Mouse (Mus musculus) brain, embryonic 14.5 days (tissue): ENCODE data around the gene Arhgef15. TPM values are rescaled to one million over a fixed set of nuclear protein-coding genes. Genes with fewer than 3 reads are reported as not detected.
A peak's percentile ranks its signal among the peaks of the same experiment; 100 is the strongest.
"Not testable (repeated sequence)": the region's sequence is repeated elsewhere in the genome, so short reads cannot be mapped to it uniquely, and the experiment has no call there.

Experiments used
- DNase-seq: peaks from one replicate; pipeline ENCODE4 v3.0.0-alpha.2; 2011; ENCODE audit warnings: low read depth
- CTCF ChIP-seq: fragments of 200-500 bp; IDR thresholded peaks from 2 replicates; pipeline ENCODE4 v1.5.1; 2012; ENCODE audit warnings: inconsistent platforms, mild to moderate bottlenecking, moderate library complexity, borderline replicate concordance; ENCODE audit not compliant: insufficient read depth, insufficient read length; ENCODE audit errors: extremely low read depth
- POLR2A ChIP-seq: fragments of 200-500 bp; IDR thresholded peaks from 2 replicates; pipeline ENCODE4 v1.6.1; 2012; ENCODE audit warnings: mild to moderate bottlenecking, inconsistent platforms, borderline replicate concordance; ENCODE audit not compliant: poor library complexity, insufficient read depth, insufficient read length, severe bottlenecking; ENCODE audit errors: extremely low read depth
- polyA plus RNA-seq: library from polyadenylated mRNA; depleted of rRNA; stranded (reverse); fragments of >200 nt; gene quantifications from 2 replicates; pipeline ENCODE4 v1.2.3, GENCODE M21; 2012; rRNA removed

Arhgef15 gene
- 38.6 and 40.1 TPM in 2 replicates for polyA plus RNA-seq

DNA sequence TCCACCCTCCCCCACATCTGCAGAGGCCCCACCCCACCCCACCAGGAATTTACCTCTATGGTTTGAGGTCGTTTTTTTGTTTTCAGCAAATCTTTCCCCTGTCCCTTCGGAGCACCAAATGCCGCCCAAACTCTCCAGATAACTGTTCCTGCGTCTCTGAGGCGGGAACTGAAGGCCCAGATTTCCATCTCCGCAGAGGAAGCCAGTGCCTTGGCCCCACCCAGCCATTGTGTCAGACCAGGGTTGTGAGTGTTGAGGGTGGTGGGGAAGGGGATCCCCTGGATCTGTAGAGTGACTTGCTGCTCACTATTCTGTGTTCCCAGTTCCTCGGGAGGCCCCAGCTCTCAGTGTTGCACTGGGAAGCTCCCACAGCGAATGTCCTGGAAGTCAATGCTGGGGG lies at the start of gene Arhgef15:
Arhgef15 (minus strand) TSS at position 173 of the 400 bp plus-strand sequence.
- DNase-seq: no peak
- TF ChIP-seq CTCF (no peak), POLR2A (no peak)

DNA sequence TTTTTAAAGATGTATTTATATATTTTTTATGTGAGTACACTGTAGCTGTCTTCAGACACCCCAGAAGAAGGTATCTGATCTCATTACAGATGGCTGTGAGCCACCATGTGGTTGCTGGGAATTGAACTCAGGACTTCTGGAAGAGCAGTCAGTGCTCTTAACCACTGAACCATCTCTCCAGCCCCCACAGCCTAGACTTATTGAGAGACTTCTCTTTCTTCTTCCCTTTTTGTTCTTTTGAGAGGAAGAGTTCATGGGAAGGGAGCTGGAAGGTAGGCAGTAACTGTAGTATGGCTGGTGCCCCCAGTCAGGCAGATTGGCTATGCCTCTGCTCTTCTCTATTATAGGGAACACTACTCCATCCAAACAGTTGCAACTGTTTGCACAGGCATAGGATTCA lies 49.3 kb upstream of the Arhgef15 start:
- not testable (repeated sequence) for DNase-seq

DNA sequence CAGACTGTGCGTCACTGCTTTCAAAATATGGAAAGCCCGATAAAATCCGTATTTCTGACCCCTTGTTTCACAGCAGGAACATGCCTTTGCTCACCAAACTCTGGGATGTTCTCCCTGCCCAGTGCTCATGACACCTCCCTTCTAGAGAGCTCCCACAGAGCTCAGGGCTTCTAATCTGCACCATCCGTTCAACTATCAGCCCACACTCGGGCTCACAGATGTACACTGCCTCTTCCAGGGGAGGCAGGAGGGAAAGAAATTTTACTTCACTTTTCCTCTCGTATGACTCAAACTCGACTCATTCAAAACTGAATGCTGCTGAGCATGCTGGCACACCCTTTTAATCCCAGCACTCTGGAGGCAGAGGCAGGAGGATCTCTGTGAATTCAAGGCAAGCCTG lies 47.9 kb upstream of the Arhgef15 start:
- no peak for TF ChIP-seq POLR2A
- TF ChIP-seq CTCF: no peak
- no peak for DNase-seq

DNA sequence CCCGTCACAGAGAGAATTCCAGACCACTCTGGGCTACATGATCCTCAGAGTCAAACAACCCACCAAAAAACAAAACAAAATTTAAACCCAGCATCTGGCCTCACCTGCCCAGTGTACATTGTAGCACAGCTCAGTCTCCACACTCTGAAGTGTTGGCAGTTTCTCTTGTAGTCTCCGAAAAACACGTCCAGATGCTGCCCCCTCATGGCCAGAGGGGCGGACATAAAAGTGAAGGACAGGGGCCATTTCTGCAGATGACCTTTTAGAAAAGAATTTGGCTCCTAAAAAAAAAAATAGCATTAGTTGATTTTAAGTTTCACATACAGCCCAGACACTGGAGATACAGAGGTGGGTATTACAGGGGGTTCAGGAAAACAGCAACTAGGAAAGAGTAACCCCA lies 46.3 kb upstream of the Arhgef15 start:
- no peak for TF ChIP-seq POLR2A
- peak; percentile 27; the same call in 1 of the 2 replicates for TF ChIP-seq CTCF
- no peak for DNase-seq

DNA sequence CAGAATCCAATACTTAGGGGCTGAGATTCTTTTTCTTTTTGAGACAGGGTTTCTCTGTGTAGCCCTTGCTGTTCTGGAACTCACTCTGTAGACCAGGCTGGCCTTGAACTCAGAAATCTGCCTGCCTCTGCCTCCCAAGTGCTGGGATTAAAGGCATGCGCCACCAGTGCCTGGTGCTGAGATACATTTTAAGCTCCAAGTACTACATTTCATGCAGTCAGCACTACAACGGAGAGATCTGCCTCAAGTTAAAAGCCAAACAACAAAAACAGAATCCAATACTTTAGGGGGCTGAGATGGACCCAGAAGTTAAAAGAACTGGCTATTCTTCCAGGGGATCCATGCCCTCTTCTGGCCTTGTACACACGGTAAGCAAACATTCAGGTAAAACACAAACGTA lies 45.5 kb upstream of the Arhgef15 start:
- DNase-seq: not testable (repeated sequence)

DNA sequence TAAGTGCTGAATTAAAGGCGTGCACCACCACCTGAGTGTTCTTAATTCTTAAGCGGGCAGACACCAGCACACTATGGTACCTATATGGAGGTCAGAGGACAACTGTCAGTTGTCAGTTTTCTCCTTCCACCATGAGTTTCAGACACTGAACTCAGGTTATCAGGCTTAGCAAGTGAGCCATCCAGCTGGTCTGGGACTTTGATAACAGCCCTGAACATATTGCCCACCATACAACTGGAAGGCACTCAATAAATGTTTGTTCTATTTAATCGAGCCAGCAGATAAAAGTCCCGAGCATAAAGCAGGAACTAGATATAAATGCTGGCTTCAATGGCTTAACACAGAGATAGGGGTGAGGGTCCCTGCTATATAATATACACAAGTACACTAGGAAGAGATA lies 39.8 kb upstream of the Arhgef15 start:
- no peak for TF ChIP-seq POLR2A
- no peak for TF ChIP-seq CTCF
- DNase-seq: no peak

DNA sequence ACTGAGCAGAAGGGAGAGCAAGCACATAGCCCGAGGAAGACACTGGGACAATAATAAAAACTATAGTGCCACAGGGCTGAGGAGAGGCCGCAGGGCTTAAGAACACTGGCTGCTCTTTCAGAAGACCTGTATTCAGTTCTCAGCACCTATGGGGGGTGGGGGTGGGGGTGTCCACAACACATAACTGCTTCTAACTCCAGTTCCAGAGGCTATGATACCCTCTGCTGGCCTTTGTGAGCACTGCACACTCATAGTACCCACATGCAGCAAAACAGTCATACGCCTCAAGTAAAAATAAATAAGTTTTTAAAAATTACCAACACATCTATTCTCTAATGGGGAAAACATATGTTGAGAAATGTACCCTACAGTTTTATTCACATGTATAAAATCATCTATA lies 37.1 kb upstream of the Arhgef15 start:
- TF ChIP-seq POLR2A: no peak
- no peak for TF ChIP-seq CTCF
- DNase-seq: no peak

DNA sequence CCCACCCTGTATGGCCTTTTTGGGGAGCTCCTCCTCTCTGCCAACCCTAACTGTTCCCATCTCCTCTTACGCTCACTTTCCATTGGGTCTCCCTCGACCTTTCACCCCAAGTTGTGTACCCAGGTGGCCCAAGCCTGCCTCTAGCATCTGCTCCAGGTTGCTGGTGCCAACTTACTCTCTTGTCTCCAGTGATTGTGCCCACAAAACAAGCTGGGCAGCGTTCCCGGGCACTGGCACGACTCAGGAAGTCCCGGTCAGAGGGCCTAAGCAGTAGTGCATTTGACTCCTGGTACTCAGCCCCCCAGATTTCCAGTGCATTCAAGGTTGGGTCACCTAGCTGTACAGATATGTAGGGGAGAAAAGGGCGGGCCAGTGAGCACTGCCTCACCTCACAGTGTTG lies 35.8 kb upstream of the Arhgef15 start:
- TF ChIP-seq POLR2A (no peak), CTCF (no peak)
- no peak for DNase-seq

DNA sequence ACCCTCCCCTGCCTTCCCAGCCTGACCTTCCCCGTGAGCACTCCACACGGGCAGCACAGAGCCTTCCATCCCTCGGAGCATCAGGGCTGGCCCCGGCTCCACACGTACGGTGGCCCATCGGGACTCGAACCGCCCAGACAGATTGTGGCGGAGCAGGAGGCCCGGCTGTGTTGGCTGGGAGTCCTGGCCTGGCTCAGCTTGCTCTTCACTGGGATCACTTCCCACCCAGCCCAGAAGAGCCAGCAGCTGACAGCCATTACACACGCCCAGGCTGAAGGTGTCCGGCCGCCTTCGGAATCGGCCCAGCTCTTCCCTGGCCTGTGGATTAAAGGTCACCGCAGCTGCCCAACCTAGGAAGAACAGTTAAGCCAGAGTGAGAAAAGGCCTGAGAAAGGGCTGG lies 31.1 kb upstream of the Arhgef15 start:
- no peak for DNase-seq

DNA sequence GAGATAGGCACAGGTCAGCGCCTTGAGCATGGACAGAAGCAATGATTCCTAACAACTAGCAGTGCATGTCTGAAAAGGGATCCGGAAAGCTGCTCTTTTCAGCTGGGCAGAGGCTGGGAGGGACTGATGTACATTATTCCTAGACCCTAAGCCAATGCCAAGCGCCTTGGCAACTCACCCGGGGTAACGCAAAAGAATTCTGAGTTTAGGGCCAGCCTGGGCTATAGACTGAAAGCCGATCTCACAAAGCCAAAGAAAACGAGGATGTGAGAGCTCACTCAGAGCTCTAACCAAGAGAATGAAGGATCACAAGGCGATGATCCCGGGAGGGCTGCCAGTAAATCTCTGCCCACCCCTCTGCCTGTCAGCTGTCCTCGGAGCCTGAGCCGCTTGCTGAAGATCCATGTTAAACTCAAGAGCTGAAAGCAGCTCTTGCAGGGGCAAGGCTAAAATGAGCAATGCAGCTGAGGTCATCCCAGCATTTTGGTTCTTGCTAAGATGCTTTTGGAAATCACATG lies 30.1 kb upstream of the Arhgef15 start:
- DNase-seq: peak; percentile 21

More for the DNA sequence above, 31.1 kb upstream of the Arhgef15 start:
- no peak for TF ChIP-seq CTCF
- no peak for TF ChIP-seq POLR2A

DNA sequence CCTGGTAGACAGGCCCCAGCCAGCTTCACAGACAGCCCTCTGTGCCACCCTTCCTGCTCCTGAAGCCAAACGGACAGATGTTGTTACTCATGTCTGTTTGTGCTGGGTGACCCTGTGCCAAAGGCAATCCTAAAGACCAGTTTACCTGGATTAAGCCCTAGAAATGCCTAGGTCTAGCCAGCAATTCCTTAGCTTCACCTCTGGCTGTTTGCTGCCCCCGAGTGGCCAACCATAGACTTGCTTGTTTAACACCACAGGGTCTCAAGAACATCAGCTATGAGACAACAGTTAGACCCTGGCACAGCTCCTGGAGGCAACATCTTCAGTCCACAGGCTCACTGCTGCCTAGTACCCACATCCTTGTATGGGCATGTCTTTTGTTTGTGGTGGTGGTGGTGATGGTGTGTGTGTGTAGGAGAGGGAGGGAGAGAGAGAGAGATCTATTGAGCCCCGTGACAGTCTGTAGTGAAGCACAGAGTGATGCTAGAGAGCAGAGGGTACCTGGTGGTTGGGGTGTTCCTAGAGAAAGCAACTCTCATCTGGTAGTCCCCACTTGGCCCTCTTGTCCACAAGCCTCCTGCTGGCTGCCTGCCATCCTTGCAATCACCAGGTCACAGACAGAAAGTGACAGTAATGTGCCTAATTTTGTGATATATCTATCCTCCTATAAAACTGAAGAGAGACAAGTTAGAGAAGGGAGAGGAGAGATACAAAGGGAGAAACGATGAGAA lies 25.5 kb upstream of the Arhgef15 start:
- TF ChIP-seq POLR2A (no peak), CTCF (peak; percentile 73; the same call in 1 of the 2 replicates)

More for the DNA sequence above, 30.1 kb upstream of the Arhgef15 start:
- no peak for TF ChIP-seq CTCF
- TF ChIP-seq POLR2A: no peak

DNA sequence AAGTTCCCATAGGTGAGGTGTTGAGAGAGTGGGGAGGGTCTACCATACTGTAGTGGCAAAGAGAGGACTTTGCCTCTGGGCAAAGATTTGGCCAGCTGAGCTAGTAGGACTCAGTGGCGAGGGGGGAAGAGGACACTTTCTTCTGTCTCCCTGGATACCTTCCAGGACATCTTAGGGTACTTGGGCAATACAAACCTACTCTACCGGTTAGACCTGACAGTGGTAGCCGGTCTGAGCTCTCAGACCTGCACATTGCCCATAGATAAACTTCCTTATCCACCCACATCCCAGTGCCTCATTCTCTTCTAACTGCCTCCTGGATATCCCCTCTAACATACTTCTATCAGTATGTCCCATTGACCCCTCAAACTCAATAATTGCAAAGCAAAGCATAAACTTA lies 23.6 kb upstream of the Arhgef15 start:
- no peak for DNase-seq
- TF ChIP-seq CTCF (no peak), POLR2A (no peak)

More for the DNA sequence above, 25.5 kb upstream of the Arhgef15 start:
- peak; percentile 88 for DNase-seq

DNA sequence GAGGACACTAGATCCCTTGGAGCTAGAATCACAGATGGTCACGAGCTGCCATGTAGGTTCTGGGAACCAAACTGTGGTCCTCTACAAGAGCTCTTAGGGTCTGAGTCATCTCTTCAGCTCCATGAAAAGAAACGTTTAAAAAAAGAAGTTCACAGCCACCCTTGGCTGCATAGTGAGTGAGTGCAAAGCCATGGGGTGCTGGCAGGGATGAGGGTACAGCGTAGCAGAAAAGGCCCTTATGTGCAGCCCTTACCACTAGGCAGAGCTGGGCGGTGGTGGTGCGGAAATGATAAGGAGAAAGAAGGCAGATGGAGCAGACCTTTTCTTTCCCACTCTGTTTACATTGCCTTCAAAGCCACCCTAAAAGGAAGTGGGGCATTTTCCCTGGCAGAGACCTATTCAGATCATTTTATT lies 22.0 kb upstream of the Arhgef15 start:
- DNase-seq: no peak
- TF ChIP-seq POLR2A (no peak), CTCF (no peak)

DNA sequence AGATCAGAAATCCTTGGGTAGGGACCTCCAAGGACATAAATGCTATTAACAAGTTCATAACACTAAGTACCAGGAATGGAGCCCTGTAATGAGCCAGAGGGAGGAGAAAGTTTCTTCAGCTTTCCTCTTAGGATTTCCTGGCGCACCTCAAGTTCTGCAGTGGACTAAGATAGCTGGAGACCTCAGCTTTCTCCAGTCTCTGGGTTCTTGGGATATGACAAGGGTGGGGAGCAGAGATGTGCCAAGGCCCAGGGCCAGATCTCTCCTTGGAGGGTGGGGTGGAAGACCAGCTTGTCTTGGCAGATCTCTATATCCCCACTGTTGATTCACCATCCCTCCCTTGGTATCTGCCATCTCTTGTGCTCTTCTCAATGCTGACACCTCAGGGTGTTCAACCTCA lies 18.3 kb upstream of the Arhgef15 start:
- TF ChIP-seq POLR2A (no peak), CTCF (no peak)
- no peak for DNase-seq
